20 mouse cellular contexts compared by ENCODE assay signal in genomic region chr3:115772676-115773075, GRCm38 (mm10). TPM values are rescaled to one million over a fixed set of nuclear protein-coding genes. Genes with fewer than 3 reads are reported as not detected.
DNase-seq lines count a peak whose midpoint lies in the region; ATAC-seq and TF ChIP-seq lines count a peak whose summit lies in the region.
"Had no signal": no experiment of that assay in that cellular context is flagged by ENCODE, and none has a peak within 500 bp of the region (broad histone marks: within the 10 kb centered on the region; RNA-seq: fewer than 3 reads in every experiment).

No protein-coding gene starts in this region.

- TF ChIP-seq CTCF in gastrocnemius, adult 2 months (IDR thresholded peaks at IDR 0.05), result no peak
- no peak for TF ChIP-seq CTCF in heart, adult 2 months (IDR thresholded peaks at IDR 0.05)
- TF ChIP-seq CTCF in heart, postnatal 0 days (IDR thresholded peaks at IDR 0.05; ENCODE audit: low read depth), result no peak

- no peaks in the 10 kb centered on the region for H3K27me3 ChIP-seq in heart, adult 2 months (ENCODE audit: control insufficient read depth, insufficient read depth, low read length)
- H3K27me3 ChIP-seq in heart, postnatal 0 days (ENCODE audit: control insufficient read depth, insufficient read depth, low read length), result no peaks in the 10 kb centered on the region
- H3K27me3 ChIP-seq: forebrain, embryonic 13.5 days; hindbrain, embryonic 12.5 days; hindbrain, embryonic 15.5 days; kidney, embryonic 15.5 days had no signal

- no peak for DNase-seq in gastrocnemius, adult 2 months
- DNase-seq in gastrocnemius, postnatal 36 days, result no peak
- peak; percentile 35 to 37 for DNase-seq in heart, adult 2 months
- DNase-seq in heart, postnatal 4 days, result no peak
- no peak for DNase-seq in heart, postnatal 0 days (ENCODE audit: low spot score)
- no peak for DNase-seq in heart, postnatal 14 days
- DNase-seq: adrenal gland, adult 8-10 months; adrenal gland, postnatal 25 days; cerebellum, adult 18-20 months; cerebellum, adult 9-10 months; cerebellum, postnatal 14 days; gastrocnemius, postnatal 14 days; kidney, adult 11 months; kidney, adult 8-10 months had no signal

- peaks cover 13% of the 10 kb centered on the region for H3K4me1 ChIP-seq in heart, adult 2 months (ENCODE audit: control insufficient read depth, insufficient read depth, low read length)
- no peaks in the 10 kb centered on the region; the same call in 1 of the 2 replicates for H3K4me1 ChIP-seq in heart, postnatal 0 days (ENCODE audit: control insufficient read depth, insufficient read depth)
- H3K4me1 ChIP-seq: kidney, embryonic 15.5 days had no signal

- 0 out of 2 replicates have a peak, but pooled peaks have one; percentile 16 for TF ChIP-seq EP300 in heart, adult 2 months (IDR thresholded peaks at IDR 0.05; ENCODE audit: insufficient read depth, low read depth, low read length)
- no peak for TF ChIP-seq EP300 in heart, postnatal 0 days (IDR thresholded peaks at IDR 0.05; ENCODE audit: low read depth)

- 47% methylated on average over 5 of the region's 5 CpGs for WGBS in heart, adult 2 months
- WGBS in heart, postnatal 0 days, result 60% methylated on average over 5 of the region's 5 CpGs

- no peaks in the 10 kb centered on the region for H3K79me2 ChIP-seq in heart, adult 2 months (replicated peaks; ENCODE audit: control insufficient read depth, insufficient read depth, low read length)

- no peak overlapping the region; the same call in 1 of the 2 replicates for H3K9ac ChIP-seq in heart, adult 2 months (ENCODE audit: low read depth, low read length)
- no peak overlapping the region for H3K9ac ChIP-seq in heart, postnatal 0 days (replicated peaks; ENCODE audit: low read depth, low read length)
- H3K9ac ChIP-seq: forebrain, embryonic 13.5 days; hindbrain, embryonic 12.5 days; hindbrain, embryonic 15.5 days; kidney, embryonic 15.5 days had no signal

- H3K4me2 ChIP-seq in heart, postnatal 0 days (ENCODE audit: low read depth, low read length), result no peak overlapping the region
- H3K4me2 ChIP-seq: forebrain, embryonic 13.5 days; hindbrain, embryonic 12.5 days; hindbrain, embryonic 15.5 days; kidney, embryonic 15.5 days had no signal

- H3K4me3 ChIP-seq in gastrocnemius, adult 2 months, result 0 out of 2 replicates have a peak overlapping the region, but pooled peaks have one; percentile 4
- no peak overlapping the region for H3K4me3 ChIP-seq in heart, adult 2 months
- no peak overlapping the region for H3K4me3 ChIP-seq in heart, postnatal 0 days (ENCODE audit: low read depth, low read length)
- H3K4me3 ChIP-seq: forebrain, embryonic 10.5 days; forebrain, embryonic 13.5 days; hindbrain, embryonic 12.5 days; hindbrain, embryonic 15.5 days; kidney, embryonic 15.5 days had no signal

- H3K36me3 ChIP-seq in heart, adult 2 months (ENCODE audit: control insufficient read depth, insufficient read depth, low read length), result 0 out of 2 replicates have a peak, but pooled peaks cover 3% of the 10 kb centered on the region
- H3K36me3 ChIP-seq in heart, postnatal 0 days (replicated peaks; ENCODE audit: control insufficient read depth, insufficient read depth, low read length), result no peaks in the 10 kb centered on the region
- H3K36me3 ChIP-seq: forebrain, embryonic 10.5 days; hindbrain, embryonic 12.5 days; hindbrain, embryonic 15.5 days; kidney, embryonic 15.5 days had no signal

- TF ChIP-seq POLR2A in heart, adult 2 months (IDR thresholded peaks at IDR 0.05; ENCODE audit: insufficient read depth, low read depth, low read length), result no peak

- no peaks in the 10 kb centered on the region for H3K9me3 ChIP-seq in heart, postnatal 0 days (replicated peaks; ENCODE audit: control insufficient read depth, low read length)
- H3K9me3 ChIP-seq: forebrain, embryonic 10.5 days; hindbrain, embryonic 12.5 days; hindbrain, embryonic 15.5 days; kidney, embryonic 15.5 days had no signal

- no peak for ATAC-seq in heart, postnatal 0 days (ENCODE audit: insufficient read depth, low read depth)
- ATAC-seq: activated CD4-positive, CD25-positive, alpha-beta regulatory T cell, adult 4 months; forebrain, embryonic 13.5 days had no signal

- intact Hi-C loops in gastrocnemius, adult 2 months (cut with DNase I), result no loop called here
- intact Hi-C loops in gastrocnemius, postnatal 36 days (cut with DNase I), result no loop called here
- intact Hi-C loops in heart, adult 2 months (cut with DNase I), result no loop called here
- intact Hi-C loops in heart, postnatal 14 days (cut with DNase I), result no loop called here

- peak overlapping the region; percentile 87 for H3K27ac ChIP-seq in gastrocnemius, adult 2 months
- peak overlapping the region; percentile 88 for H3K27ac ChIP-seq in heart, adult 2 months
- H3K27ac ChIP-seq in heart, postnatal 0 days (ENCODE audit: low read depth), result peak overlapping the region; percentile 61
- H3K27ac ChIP-seq: forebrain, embryonic 10.5 days; forebrain, embryonic 13.5 days; hindbrain, embryonic 12.5 days; hindbrain, embryonic 15.5 days; kidney, embryonic 15.5 days had no signal

RNA-seq across cellular contexts. Expression of gene S1pr1, which starts 57.8 kb away (rescaled TPM):
- 10 to 100 TPM; 16.9 to 34.1 TPM for total RNA-seq in gastrocnemius, adult 2 months (2021)
- 10 to 100 TPM; 17.3 to 19.6 TPM for total RNA-seq in gastrocnemius, postnatal 36 days (2021)
- 10 to 100 TPM; 53.8 to 72.1 TPM for total RNA-seq in heart, adult 2 months (2021)
- 67.0 and 90.6 TPM in 2 replicates for polyA plus RNA-seq in heart, adult 2 months (2012; rRNA removed)
- 100 to 1,000 TPM; 103 to 111 TPM for total RNA-seq in heart, postnatal 4 days (2021)
- total RNA-seq in heart, postnatal 0 days (2014; rRNA removed; ENCODE audit: low replicate concordance), result 160 and 192 TPM in 2 replicates
- 66.1 and 74.6 TPM in 2 replicates for polyA plus RNA-seq in heart, postnatal 0 days (2015; fragmentation: Nextera tagmentation; extraction: Ambion mirVana)
- total RNA-seq in heart, postnatal 14 days (2021), result 100 to 1,000 TPM in 1 of 2 experiments, 10 to 100 TPM in 1; 99.1 to 105 TPM

Comparison
In these comparisons a context has a peak if more than half of its experiments do, and no peak if none do; other contexts are left out.
1. DNase-seq: peak in heart, adult 2 months (2 of 2); none in gastrocnemius, adult 2 months (single experiment), gastrocnemius, postnatal 36 days (0 of 2), heart, postnatal 4 days (single experiment), heart, postnatal 0 days (single experiment) and heart, postnatal 14 days (0 of 2).
2. Peak in every context shown above with its lines, with median percentiles within 50 percentile points of each other: H3K27ac ChIP-seq.